Mouse (Mus musculus): Measurements from ENCODE around the gene Slc25a51. TPM values are rescaled to one million over a fixed set of nuclear protein-coding genes. Genes with fewer than 3 reads are reported as not detected.

The Slc25a51 gene
- total RNA-seq, 4 experiments from 2014 or later, result 103 to 145 (median 128) TPM

- DNase-seq (ENCODE audit: low spot score in 2 of 2), result no peak
These were observed 18.3 kb upstream of the Slc25a51 start for GRCm38 (mm10) chr4:45426724-45427457.

GRCm38 (mm10) chr4:45423406-45423805, 14.8 kb upstream of the Slc25a51 start:
- no peak for DNase-seq (ENCODE audit: low spot score in 2 of 2)

GRCm38 (mm10) chr4:45422640-45423039, 14.1 kb upstream of the Slc25a51 start:
- no peak for DNase-seq (ENCODE audit: low spot score in 2 of 2)

GRCm38 (mm10) chr4:45421519-45422260, 13.1 kb upstream of the Slc25a51 start:
- no peak for DNase-seq (ENCODE audit: low spot score in 2 of 2)

GRCm38 (mm10) chr4:45420733-45421132, 12.2 kb upstream of the Slc25a51 start:
- no peak for DNase-seq (ENCODE audit: low spot score in 2 of 2)

GRCm38 (mm10) chr4:45419051-45419450, 10.5 kb upstream of the Slc25a51 start:
- no peak for DNase-seq (ENCODE audit: low spot score in 2 of 2)

- peak in 1 of 2 experiments; percentile 38 for DNase-seq (ENCODE audit: low spot score in 2 of 2)
These were observed 9.8 kb upstream of the Slc25a51 start for GRCm38 (mm10) chr4:45418229-45418950.

GRCm38 (mm10) chr4:45416314-45416713, 7.7 kb upstream of the Slc25a51 start:
- DNase-seq (ENCODE audit: low spot score in 2 of 2), result no peak

GRCm38 (mm10) chr4:45413674-45414338, 5.2 kb upstream of the Slc25a51 start:
- no peak for DNase-seq (ENCODE audit: low spot score in 2 of 2)

GRCm38 (mm10) chr4:45412433-45413192, 4.0 kb upstream of the Slc25a51 start:
- DNase-seq (ENCODE audit: low spot score in 2 of 2), result no peak

GRCm38 (mm10) chr4:45411181-45411790, 2.7 kb upstream of the Slc25a51 start:
- DNase-seq (ENCODE audit: low spot score in 2 of 2), result no peak

GRCm38 (mm10) chr4:45409270-45409669, 704 bp upstream of the Slc25a51 start:
- DNase-seq (ENCODE audit: low spot score in 2 of 2), result peak in 1 of 2 experiments; percentile 32

- no peak for DNase-seq (ENCODE audit: low spot score in 2 of 2)
These were observed 747 bp downstream of the Slc25a51 start for GRCm38 (mm10) chr4:45407703-45408334.

GRCm38 (mm10) chr4:45407001-45407702, 1.4 kb downstream of the Slc25a51 start:
- no peak for DNase-seq (ENCODE audit: low spot score in 2 of 2)

GRCm38 (mm10) chr4:45406397-45406796, 2.2 kb downstream of the Slc25a51 start:
- no peak for DNase-seq (ENCODE audit: low spot score in 2 of 2)

GRCm38 (mm10) chr4:45405315-45405714, 3.3 kb downstream of the Slc25a51 start:
- no peak for DNase-seq (ENCODE audit: low spot score in 2 of 2)

GRCm38 (mm10) chr4:45404086-45404485, 4.5 kb downstream of the Slc25a51 start:
- no peak for DNase-seq (ENCODE audit: low spot score in 2 of 2)

GRCm38 (mm10) chr4:45403499-45403878, 5.1 kb downstream of the Slc25a51 start:
- no peak for DNase-seq (ENCODE audit: low spot score in 2 of 2)

GRCm38 (mm10) chr4:45402878-45403498, 5.6 kb downstream of the Slc25a51 start:
- DNase-seq (ENCODE audit: low spot score in 2 of 2), result no peak

All from layer of hippocampus, adult 8-10 months (tissue).